ENCODE assay signal across 9 mouse cellular contexts in the genomic region with DNA sequence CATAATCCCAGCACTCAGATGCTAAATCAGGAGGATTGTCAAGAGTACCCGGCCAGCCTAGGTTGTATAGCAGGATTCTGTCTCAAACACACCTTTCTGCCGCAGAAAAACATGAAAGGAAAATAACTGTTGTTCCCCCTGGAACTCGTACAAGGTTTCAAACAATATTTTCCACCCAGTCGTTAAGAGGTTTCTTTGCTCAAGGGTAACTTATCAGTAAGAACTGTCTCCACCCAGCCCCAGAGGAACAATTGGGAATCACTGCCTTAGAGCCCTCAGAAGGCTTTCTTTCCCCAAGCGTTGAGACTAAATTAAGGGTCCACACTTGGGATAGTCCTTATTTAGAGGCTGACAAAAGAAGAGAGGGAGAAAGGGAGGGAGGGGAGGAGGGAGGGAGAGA. TPM values are rescaled to one million over a fixed set of nuclear protein-coding genes. Genes with fewer than 3 reads are reported as not detected.
DNase-seq lines count a peak whose midpoint lies in the region; ATAC-seq lines count a peak whose summit lies in the region.
"Had no signal": no experiment of that assay in that cellular context is flagged by ENCODE, and none has a peak within 500 bp of the region (broad histone marks: within the 10 kb centered on the region; RNA-seq: fewer than 3 reads in every experiment).

No protein-coding gene starts in this region.

- peaks cover 35% of the 10 kb centered on the region for H3K4me1 ChIP-seq in hindbrain, embryonic 12.5 days
- peaks cover 38% of the 10 kb centered on the region for H3K4me1 ChIP-seq in midbrain, embryonic 15.5 days

- no peak overlapping the region for H3K4me2 ChIP-seq in hindbrain, embryonic 12.5 days (replicated peaks)
- no peak overlapping the region for H3K4me2 ChIP-seq in midbrain, embryonic 15.5 days

- intact Hi-C loops in heart, postnatal 36 days (cut with DNase I) = no loop called here

- no peaks in the 10 kb centered on the region for H3K27me3 ChIP-seq in hindbrain, embryonic 12.5 days
- H3K27me3 ChIP-seq in midbrain, embryonic 15.5 days (replicated peaks) = no peaks in the 10 kb centered on the region

- peak; percentile 88 for DNase-seq in heart, adult 11 months
- no peak for DNase-seq in heart, postnatal 36 days
- DNase-seq in ZHBTc4 (ENCODE audit: low read depth, low spot score) = peak; percentile 61
- no peak for DNase-seq in natural killer cell, adult 2 months (ENCODE audit: low spot score in 2 of 2)
- no peak for DNase-seq in cerebellum, postnatal 4 days (ENCODE audit: low spot score in 2 of 2)
- no peak for DNase-seq in ovary, postnatal 10 days (ENCODE audit: low spot score)

- no peak overlapping the region for H3K4me3 ChIP-seq in hindbrain, embryonic 12.5 days
- H3K4me3 ChIP-seq in midbrain, embryonic 15.5 days = no peak overlapping the region

- 32% methylated on average over 5 of the region's 5 CpGs for WGBS in hindbrain, embryonic 12.5 days
- 23% methylated on average over 5 of the region's 5 CpGs for WGBS in midbrain, embryonic 15.5 days

- no peak for ATAC-seq in hindbrain, embryonic 12.5 days (ENCODE audit: low FRiP score)
- ATAC-seq in midbrain, embryonic 15.5 days (replicated peaks) = no peak

- no peak overlapping the region for H3K9ac ChIP-seq in hindbrain, embryonic 12.5 days
- H3K9ac ChIP-seq in midbrain, embryonic 15.5 days = no peak overlapping the region

- H3K9me3 ChIP-seq in hindbrain, embryonic 12.5 days (replicated peaks) = no peaks in the 10 kb centered on the region
- no peaks in the 10 kb centered on the region for H3K9me3 ChIP-seq in midbrain, embryonic 15.5 days

- H3K36me3 ChIP-seq in hindbrain, embryonic 12.5 days = no peaks in the 10 kb centered on the region
- H3K36me3 ChIP-seq in midbrain, embryonic 15.5 days (replicated peaks) = no peaks in the 10 kb centered on the region

- peak overlapping the region; percentile 97 for H3K27ac ChIP-seq in hindbrain, embryonic 12.5 days
- H3K27ac ChIP-seq in midbrain, embryonic 15.5 days = peak overlapping the region; percentile 92

RNA-seq across cellular contexts. Expression of a gene that starts 34.4 kb away (rescaled TPM):
- 10 to 100 TPM; 78.1 to 88.5 TPM for total RNA-seq in heart, postnatal 36 days (2021)
- 63.8 and 77.2 TPM in 2 replicates for polyA plus RNA-seq in hindbrain, embryonic 12.5 days (2016; fragmentation: Nextera tagmentation; extraction: Ambion mirVana)
- 43.4 and 44.7 TPM in 2 replicates for polyA plus RNA-seq in midbrain, embryonic 15.5 days (2015; fragmentation: Nextera tagmentation; extraction: Ambion mirVana)

RNA-seq across cellular contexts. Expression of a gene that starts 56.2 kb away (rescaled TPM):
- total RNA-seq in heart, postnatal 36 days (2021) = not detected
- not detected in 2 replicates for polyA plus RNA-seq in hindbrain, embryonic 12.5 days (2016; fragmentation: Nextera tagmentation; extraction: Ambion mirVana)
- polyA plus RNA-seq in midbrain, embryonic 15.5 days (2015; fragmentation: Nextera tagmentation; extraction: Ambion mirVana) = not detected in 2 replicates
- total RNA-seq: heart, postnatal 10 days had no signal

Comparison
In these comparisons a context has a peak if more than half of its experiments do, and no peak if none do; other contexts are left out.
1. DNase-seq: peak in heart, adult 11 months (single experiment) and ZHBTc4 (single experiment); none in heart, postnatal 36 days (0 of 2), natural killer cell, adult 2 months (0 of 2), cerebellum, postnatal 4 days (0 of 2) and ovary, postnatal 10 days (single experiment).